Mouse (Mus musculus) bone marrow macrophage, adult 2 months (primary cell): Measurements from ENCODE around the gene Yeats2. TPM values are rescaled to one million over a fixed set of nuclear protein-coding genes. Genes with fewer than 3 reads are reported as not detected.

Experiments
- H3K27ac ChIP-seq: 2 replicates; pipeline ENCODE4 v1.5.1; 2012; ENCODE audit warnings: low read depth, low read length; ENCODE audit not compliant: insufficient read depth
- H3K4me1 ChIP-seq: 2 replicates; pipeline ENCODE4 v1.6.1; 2012; ENCODE audit warnings: low read length; ENCODE audit not compliant: control insufficient read depth, insufficient read depth
- H3K4me3 ChIP-seq: 2 replicates; pipeline ENCODE4 v1.5.1; 2012; ENCODE audit warnings: mild to moderate bottlenecking, low read length, moderate library complexity; ENCODE audit not compliant: insufficient read depth
- CTCF ChIP-seq: IDR thresholded peaks from 2 replicates; pipeline ENCODE4 v1.5.1; 2012; ENCODE audit warnings: low read depth, mild to moderate bottlenecking, low read length, moderate library complexity
- POLR2A ChIP-seq: IDR thresholded peaks from 2 replicates; pipeline ENCODE4 v1.6.1; 2012; ENCODE audit warnings: mild to moderate bottlenecking, low read depth, low read length, borderline replicate concordance
- polyA plus RNA-seq: library from polyadenylated mRNA; stranded (reverse); fragments of >200 nt; gene quantifications from 2 replicates; pipeline ENCODE4 v1.2.4, GENCODE M21; 2012; ENCODE audit not compliant: missing spikeins, insufficient read depth, insufficient read length

The Yeats2 gene
- polyA plus RNA-seq, 1 experiment = 15.1 TPM

- no peaks in the 10 kb centered on the region for H3K4me1 ChIP-seq
- TF ChIP-seq POLR2A (no peak), CTCF (no peak)
These were observed 96.6 kb downstream of the Yeats2 start for GRCm38 (mm10) chr16:20237426-20237825.

GRCm38 (mm10) chr16:20238646-20239045, 97.8 kb downstream of the Yeats2 start:
- no peak overlapping the region for H3K27ac ChIP-seq
- no peaks in the 10 kb centered on the region for H3K4me1 ChIP-seq
- TF ChIP-seq POLR2A = no peak
- TF ChIP-seq CTCF = no peak
- no peak overlapping the region for H3K4me3 ChIP-seq

More at GRCm38 (mm10) chr16:20237426-20237825, 96.6 kb downstream of the Yeats2 start:
- no peak overlapping the region for H3K27ac ChIP-seq
- no peak overlapping the region for H3K4me3 ChIP-seq

- TF ChIP-seq CTCF (no peak), POLR2A (no peak)
These were observed 99.9 kb downstream of the Yeats2 start, which contains the start of gene Map6d1 for GRCm38 (mm10) chr16:20240468-20241414. Map6d1 (minus strand) TSS chr16:20241358.

GRCm38 (mm10) chr16:20247103-20247502, 106.2 kb downstream of the Yeats2 start:
- Histone ChIP-seq H3K4me3 (no peak overlapping the region), H3K27ac (no peak overlapping the region), H3K4me1 (no peaks in the 10 kb centered on the region)
- TF ChIP-seq CTCF = no peak
- TF ChIP-seq POLR2A = no peak

More at GRCm38 (mm10) chr16:20240468-20241414, 99.9 kb downstream of the Yeats2 start, which contains the start of gene Map6d1:
- no peaks in the 10 kb centered on the region for H3K4me1 ChIP-seq
- H3K27ac ChIP-seq = no peak within 1 kb of the TSS
- H3K4me3 ChIP-seq = peak within 1 kb of the TSS; percentile 74

- H3K4me1 ChIP-seq = no peaks in the 10 kb centered on the region
- H3K4me3 ChIP-seq = no peak overlapping the region
- H3K27ac ChIP-seq = no peak overlapping the region
- TF ChIP-seq CTCF = no peak
- TF ChIP-seq POLR2A = no peak
These were observed 107.7 kb downstream of the Yeats2 start for GRCm38 (mm10) chr16:20248442-20249174.

GRCm38 (mm10) chr16:20257926-20258325, 117.1 kb downstream of the Yeats2 start:
- TF ChIP-seq CTCF = no peak
- no peak for TF ChIP-seq POLR2A
- H3K4me3 ChIP-seq = no peak overlapping the region
- no peaks in the 10 kb centered on the region for H3K4me1 ChIP-seq
- no peak overlapping the region for H3K27ac ChIP-seq

- H3K4me1 ChIP-seq = peaks cover 4% of the 10 kb centered on the region; the same call in 1 of the 2 replicates
- no peak for TF ChIP-seq CTCF
- no peak for TF ChIP-seq POLR2A
- H3K4me3 ChIP-seq = 0 out of 2 replicates have a peak overlapping the region, but pooled peaks have one; percentile 17
- H3K27ac ChIP-seq = no peak overlapping the region
These were observed 124.2 kb downstream of the Yeats2 start for GRCm38 (mm10) chr16:20265089-20265488.

- Histone ChIP-seq H3K27ac (no peak overlapping the region), H3K4me1 (peaks cover 10% of the 10 kb centered on the region), H3K4me3 (no peak overlapping the region)
- no peak for TF ChIP-seq CTCF
- TF ChIP-seq POLR2A = no peak
These were observed 130.5 kb downstream of the Yeats2 start for GRCm38 (mm10) chr16:20271339-20271738.

- H3K4me1 ChIP-seq = peaks cover 10% of the 10 kb centered on the region
- TF ChIP-seq POLR2A (no peak), CTCF (no peak)
- no peak overlapping the region for H3K27ac ChIP-seq
- H3K4me3 ChIP-seq = no peak overlapping the region
These were observed 132.1 kb downstream of the Yeats2 start for GRCm38 (mm10) chr16:20272994-20273393.
